28 mouse cellular contexts compared by ENCODE assay signal in genomic region chr9:120174436-120175137, GRCm38 (mm10). TPM values are rescaled to one million over a fixed set of nuclear protein-coding genes. Genes with fewer than 3 reads are reported as not detected.
A peak's percentile ranks its signal among the peaks of the same experiment; 100 is the strongest.
DNase-seq lines count a peak whose midpoint lies in the region; ATAC-seq and TF ChIP-seq lines count a peak whose summit lies in the region.
"Had no signal": no experiment of that assay in that cellular context is flagged by ENCODE, and none has a peak within 500 bp of the region (broad histone marks: within the 10 kb centered on the region; RNA-seq: fewer than 3 reads in every experiment).

No protein-coding gene starts in this region.

- no peaks in the 10 kb centered on the region for H3K27me3 ChIP-seq in testis, adult 2 months (ENCODE audit: control insufficient read depth, insufficient read depth, low read length)
- no peaks in the 10 kb centered on the region for H3K27me3 ChIP-seq in midbrain, postnatal 0 days (ENCODE audit: insufficient read depth, low read length)
- H3K27me3 ChIP-seq in forebrain, embryonic 16.5 days (replicated peaks; ENCODE audit: control insufficient read depth, insufficient read depth, low read length), result no peaks in the 10 kb centered on the region
- H3K27me3 ChIP-seq: stomach, embryonic 15.5 days had no signal

- H3K27ac ChIP-seq in testis, adult 2 months (ENCODE audit: control insufficient read depth, insufficient read depth, low read depth, low read length), result no peak overlapping the region
- peak overlapping the region; percentile 28 for H3K27ac ChIP-seq in left cerebral cortex, adult 2 months
- no peak overlapping the region for H3K27ac ChIP-seq in midbrain, postnatal 0 days (ENCODE audit: low read depth, low read length)
- no peak overlapping the region for H3K27ac ChIP-seq in forebrain, embryonic 16.5 days (ENCODE audit: low read length)
- H3K27ac ChIP-seq: gastrocnemius, adult 2 months; hindbrain, postnatal 0 days; liver, embryonic 12.5 days; midbrain, embryonic 10.5 days; stomach, embryonic 15.5 days had no signal

- H3K9ac ChIP-seq in midbrain, postnatal 0 days (replicated peaks; ENCODE audit: low read length, poor library complexity, severe bottlenecking), result no peak overlapping the region
- no peak overlapping the region for H3K9ac ChIP-seq in forebrain, embryonic 16.5 days (replicated peaks; ENCODE audit: low read depth, low read length)
- H3K9ac ChIP-seq: liver, embryonic 12.5 days; lung, embryonic 14.5 days; stomach, embryonic 15.5 days had no signal

- TF ChIP-seq POLR2A in testis, adult 2 months (IDR thresholded peaks at IDR 0.05; ENCODE audit: control insufficient read depth, low read depth, low read length), result no peak

- H3K4me2 ChIP-seq in midbrain, postnatal 0 days (ENCODE audit: low read depth, low read length, poor library complexity, severe bottlenecking), result no peak overlapping the region
- H3K4me2 ChIP-seq in forebrain, embryonic 16.5 days (ENCODE audit: low read length), result no peak overlapping the region
- H3K4me2 ChIP-seq: liver, embryonic 12.5 days; lung, embryonic 14.5 days; stomach, embryonic 15.5 days had no signal

- ATAC-seq in midbrain, postnatal 0 days (ENCODE audit: low FRiP score), result no peak
- ATAC-seq in forebrain, embryonic 16.5 days, result no peak
- ATAC-seq: hindbrain, postnatal 0 days; liver, embryonic 12.5 days had no signal

- no peak for DNase-seq in testis, postnatal 14 days (ENCODE audit: low spot score)
- DNase-seq in frontal cortex, postnatal 36 days (ENCODE audit: low spot score in 2 of 2), result peak; percentile 50 to 61
- peak in 1 of 2 experiments; percentile 68 for DNase-seq in left cerebral cortex, adult 2 months (ENCODE audit: extremely low spot score in 1 of 2, low spot score in 2 of 2)
- DNase-seq in telencephalon, adult 2 months (ENCODE audit: low read depth, low spot score), result peak; percentile 81
- no peak for DNase-seq in midbrain, postnatal 0 days (ENCODE audit: low spot score)
- DNase-seq in adrenal gland, postnatal 14 days, result no peak
- DNase-seq: adrenal gland, postnatal 10 days; cerebellum, adult 18-20 months; cerebellum, postnatal 36 days; gastrocnemius, adult 2 months; heart, adult 11 months; kidney, adult 11 months; kidney, postnatal 4 days; lung, embryonic 14.5 days; lung, postnatal 4 days; thymus, postnatal 25 days had no signal

- H3K4me1 ChIP-seq in testis, adult 2 months (ENCODE audit: control insufficient read depth, insufficient read depth, low read length), result peaks cover 6% of the 10 kb centered on the region
- H3K4me1 ChIP-seq in midbrain, postnatal 0 days (ENCODE audit: insufficient read depth, low read length), result no peaks in the 10 kb centered on the region
- H3K4me1 ChIP-seq in forebrain, embryonic 16.5 days (replicated peaks; ENCODE audit: control insufficient read depth, insufficient read depth, low read length), result no peaks in the 10 kb centered on the region
- H3K4me1 ChIP-seq: liver, embryonic 12.5 days; midbrain, embryonic 10.5 days; stomach, embryonic 15.5 days had no signal

- 81% methylated on average over 18 of the region's 18 CpGs for WGBS in midbrain, postnatal 0 days
- 76% methylated on average over 18 of the region's 18 CpGs for WGBS in forebrain, embryonic 16.5 days

- intact Hi-C loops in left cerebral cortex, adult 2 months (cut with DNase I), result no loop called here

- peak overlapping the region; percentile 46 for H3K4me3 ChIP-seq in testis, adult 2 months (ENCODE audit: control insufficient read depth, low read depth, low read length)
- no peak overlapping the region for H3K4me3 ChIP-seq in left cerebral cortex, adult 2 months
- H3K4me3 ChIP-seq in midbrain, postnatal 0 days (ENCODE audit: low read depth, low read length), result no peak overlapping the region
- no peak overlapping the region for H3K4me3 ChIP-seq in forebrain, embryonic 16.5 days (replicated peaks; ENCODE audit: low read length)
- H3K4me3 ChIP-seq: erythroblast, embryonic 14.5 days; gastrocnemius, adult 2 months; liver, embryonic 12.5 days; midbrain, embryonic 10.5 days; stomach, embryonic 15.5 days had no signal

- no peaks in the 10 kb centered on the region for H3K9me3 ChIP-seq in midbrain, postnatal 0 days (ENCODE audit: low read length)
- H3K9me3 ChIP-seq in forebrain, embryonic 16.5 days (ENCODE audit: control insufficient read depth, low read length), result no peaks in the 10 kb centered on the region
- H3K9me3 ChIP-seq: stomach, embryonic 15.5 days had no signal

- TF ChIP-seq CTCF in testis, adult 2 months (IDR thresholded peaks at IDR 0.05; ENCODE audit: control insufficient read depth, insufficient read depth, insufficient replicate concordance, low read depth, low read length), result no peak
- TF ChIP-seq CTCF in left cerebral cortex, adult 2 months (IDR thresholded peaks at IDR 0.05), result no peak
- TF ChIP-seq CTCF in midbrain, postnatal 0 days (IDR thresholded peaks at IDR 0.05), result no peak

- no peaks in the 10 kb centered on the region for H3K36me3 ChIP-seq in testis, adult 2 months (ENCODE audit: control insufficient read depth, insufficient read depth, low read length)
- H3K36me3 ChIP-seq in midbrain, postnatal 0 days (ENCODE audit: insufficient read depth, low read length), result no peaks in the 10 kb centered on the region
- no peaks in the 10 kb centered on the region for H3K36me3 ChIP-seq in forebrain, embryonic 16.5 days (ENCODE audit: control insufficient read depth, insufficient read depth)
- H3K36me3 ChIP-seq: liver, embryonic 12.5 days; midbrain, embryonic 10.5 days; stomach, embryonic 15.5 days had no signal

RNA-seq across cellular contexts. Expression of gene Mobp, which starts 25.1 kb away (rescaled TPM):
- polyA plus RNA-seq in testis, adult 2 months (2012; rRNA removed), result 0.49 and 0.79 TPM in 2 replicates
- total RNA-seq in left cerebral cortex, adult 2 months (2021), result 100 to 1,000 TPM; 177 to 214 TPM
- 1.4 TPM in 1 of 2 replicates, not detected in the other for total RNA-seq in midbrain, postnatal 0 days (2014; rRNA removed)
- polyA plus RNA-seq in midbrain, postnatal 0 days (2015; fragmentation: Nextera tagmentation; extraction: Ambion mirVana), result 0.15 and 0.16 TPM in 2 replicates
- 0.13 TPM in 1 of 2 replicates, not detected in the other for polyA plus RNA-seq in forebrain, embryonic 16.5 days (2015; fragmentation: Nextera tagmentation; extraction: Ambion mirVana)
- 0.15 TPM in 1 of 2 replicates, not detected in the other for total RNA-seq in adrenal gland, postnatal 14 days (2021)
- total RNA-seq: gastrocnemius, adult 2 months; hematopoietic stem cell, adult 5-6 weeks had no signal
- polyA plus RNA-seq: C2C12; erythroblast, embryonic 14.5 days; heart, embryonic 14.5 days; limb, embryonic 11.5 days; liver, embryonic 12.5 days; lung, embryonic 14.5 days; spleen, adult 2 months had no signal

RNA-seq across cellular contexts. Expression of gene Rpsa, which starts 47.1 kb away (rescaled TPM):
- polyA plus RNA-seq in testis, adult 2 months (2012; rRNA removed), result 310 and 318 TPM in 2 replicates
- total RNA-seq in left cerebral cortex, adult 2 months (2021), result 100 to 1,000 TPM; 398 to 400 TPM
- total RNA-seq in midbrain, postnatal 0 days (2014; rRNA removed), result 1,524 and 1,627 TPM in 2 replicates
- polyA plus RNA-seq in midbrain, postnatal 0 days (2015; fragmentation: Nextera tagmentation; extraction: Ambion mirVana), result 876 and 966 TPM in 2 replicates
- 953 and 1,017 TPM in 2 replicates for polyA plus RNA-seq in forebrain, embryonic 16.5 days (2015; fragmentation: Nextera tagmentation; extraction: Ambion mirVana)
- 729 and 883 TPM in 2 replicates for total RNA-seq in adrenal gland, postnatal 14 days (2021)

Comparison
In these comparisons a context has a peak if more than half of its experiments do, and no peak if none do; other contexts are left out.
1. DNase-seq: peak in frontal cortex, postnatal 36 days (2 of 2) and telencephalon, adult 2 months (single experiment); none in testis, postnatal 14 days (single experiment), midbrain, postnatal 0 days (single experiment) and adrenal gland, postnatal 14 days (single experiment).
2. RNA of gene Mobp, which starts 25.1 kb away (total RNA-seq): 177 to 214 TPM in left cerebral cortex, adult 2 months; 1.4 TPM in midbrain, postnatal 0 days and 0.15 TPM in adrenal gland, postnatal 14 days; every median in the first group is over 10 times any median in the second.